Mouse (Mus musculus): ENCODE measurements at regions not wholly inside any gene's neighbourhood (a gene's known extent, or its start where the extent isn't known, plus 50 kb on each side); places are given as distances from the start of the nearest gene placed in this dataset.

- DNase-seq (ENCODE audit: low spot score in 2 of 2), result no peak
Measured at GRCm38 (mm10) chr14:105717821-105718220, 178.8 kb downstream of the Spry2 start.

DNA sequence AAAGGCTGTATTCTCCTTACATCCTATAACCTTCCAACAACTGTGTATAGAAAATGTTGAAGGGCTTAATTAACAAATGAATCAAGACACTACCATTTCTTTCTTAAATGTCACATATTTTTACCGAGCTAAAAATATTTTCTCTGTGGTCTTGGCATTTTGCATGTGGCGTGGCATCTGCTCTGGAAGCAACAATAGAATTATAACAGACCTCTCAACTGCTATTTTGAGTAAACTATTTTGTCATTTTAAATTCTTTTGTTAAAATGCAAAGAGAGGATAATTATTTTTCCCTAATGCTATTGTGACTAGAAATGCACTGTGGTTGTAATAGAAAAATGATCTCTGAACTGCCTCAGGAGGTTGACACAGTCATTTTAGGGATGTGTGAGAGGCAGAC is 187.9 kb downstream of the Spry2 start:
- no peak for DNase-seq (ENCODE audit: low spot score in 2 of 2)

- DNase-seq (ENCODE audit: low spot score in 2 of 2), result no peak
Measured at GRCm38 (mm10) chr14:105706756-105707155, 189.9 kb downstream of the Spry2 start.

DNA sequence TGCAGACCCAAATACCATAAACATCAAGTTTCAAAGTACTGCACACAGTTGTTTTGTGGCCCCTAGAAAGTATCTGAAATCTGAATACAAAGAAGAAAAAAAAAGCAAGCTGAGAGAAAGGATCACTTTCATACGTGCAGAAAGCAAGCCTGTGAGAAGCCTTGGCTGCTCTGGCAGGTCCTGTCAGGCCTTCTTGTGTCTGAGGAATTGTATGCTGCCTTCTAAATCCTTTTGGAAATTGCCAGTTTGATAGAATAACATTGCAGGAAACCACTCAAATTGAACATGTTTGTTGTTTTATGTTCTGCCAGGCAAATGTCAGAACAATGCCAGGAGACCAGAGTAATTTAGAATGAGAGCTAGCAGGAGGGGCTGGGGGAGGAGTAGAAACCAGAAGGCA is 198.0 kb downstream of the Spry2 start:
- DNase-seq (ENCODE audit: low spot score in 2 of 2), result no peak

DNA sequence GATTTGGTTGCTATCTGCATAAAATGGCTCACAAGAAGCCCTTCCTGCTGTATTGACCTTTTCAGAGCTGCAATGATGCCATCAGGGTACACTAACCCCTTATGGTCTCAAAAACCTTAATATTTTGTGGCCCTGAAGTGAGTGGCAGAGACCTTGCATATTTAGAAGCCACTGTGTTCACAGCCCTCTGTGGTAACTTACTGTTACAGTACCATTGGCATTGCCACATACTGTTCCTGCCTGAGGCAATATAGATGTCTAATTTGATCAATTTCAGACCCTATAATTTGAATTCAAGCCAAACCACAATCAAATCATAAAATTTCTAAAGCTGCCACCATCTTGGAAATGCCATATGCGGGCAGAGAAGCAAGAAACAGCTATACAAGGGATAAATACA is 198.5 kb downstream of the Spry2 start:
- no peak for DNase-seq (ENCODE audit: low spot score in 2 of 2)

DNA sequence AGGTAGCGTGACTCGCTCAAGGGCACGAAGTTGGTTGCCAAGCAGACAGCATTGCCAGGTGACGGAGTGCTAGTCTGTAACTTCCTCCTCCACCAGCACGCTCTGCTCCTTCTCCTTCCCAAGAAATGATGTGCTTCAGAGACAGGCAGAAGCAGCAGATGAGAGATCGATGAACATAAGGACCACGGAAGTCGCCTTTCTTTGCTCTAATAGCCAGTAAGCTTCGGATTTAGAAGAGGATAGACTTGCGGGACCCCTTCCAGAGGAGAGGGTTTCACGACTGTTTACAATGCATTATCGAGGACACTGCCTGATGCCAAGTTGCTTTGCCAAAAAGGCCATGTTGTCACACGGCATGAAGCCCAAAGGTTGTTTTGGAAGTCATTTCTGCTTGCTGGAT is 199.2 kb downstream of the Spry2 start:
- DNase-seq (ENCODE audit: low spot score in 2 of 2), result no peak

DNA sequence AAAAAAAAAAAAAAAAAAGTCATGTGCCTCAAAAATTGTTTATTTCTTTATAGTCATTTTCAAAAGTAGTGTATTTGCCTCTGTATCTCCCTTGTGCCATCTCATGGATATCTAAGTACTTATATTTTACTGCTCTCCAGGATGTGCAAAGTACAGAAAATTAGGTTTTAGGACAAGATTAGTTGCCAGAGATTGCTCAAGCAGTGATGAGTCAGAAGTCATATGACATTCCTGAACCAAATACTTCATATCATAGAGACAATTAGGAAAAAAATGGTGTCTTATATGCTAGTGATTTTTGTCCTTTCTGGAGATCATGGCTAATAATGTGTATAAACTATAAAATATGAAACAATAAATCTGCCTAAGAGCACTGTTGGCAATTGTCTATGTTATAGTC is 201.7 kb downstream of the Spry2 start:
- DNase-seq (ENCODE audit: low spot score in 2 of 2), result no peak

GRCm38 (mm10) chr14:105693713-105694112 is 202.9 kb downstream of the Spry2 start:
- DNase-seq (ENCODE audit: low spot score in 2 of 2), result no peak

- DNase-seq (ENCODE audit: low spot score in 2 of 2), result no peak
Measured at GRCm38 (mm10) chr14:105684826-105685465, 211.7 kb downstream of the Spry2 start.

DNA sequence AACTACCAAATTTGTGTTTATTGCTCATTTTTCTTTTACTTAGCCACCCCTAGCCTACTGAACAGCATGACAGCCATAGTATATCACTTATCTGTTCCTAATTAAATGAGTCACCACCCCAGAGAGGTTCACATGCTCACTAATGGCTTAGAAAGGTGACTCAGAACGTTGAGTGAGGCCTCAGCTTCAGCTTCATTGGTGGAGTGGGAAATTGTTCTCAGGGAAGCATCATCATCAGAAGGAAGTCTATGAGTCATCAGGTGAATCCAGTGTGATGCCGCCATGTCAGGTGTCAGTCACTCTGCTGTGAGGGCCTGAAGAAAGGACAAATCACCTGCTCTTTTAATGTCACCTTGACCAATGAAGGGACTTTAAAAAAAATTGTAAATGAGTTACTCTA is 212.3 kb downstream of the Spry2 start:
- no peak for DNase-seq (ENCODE audit: low spot score in 2 of 2)

GRCm38 (mm10) chr14:105676646-105676930 is 220.0 kb downstream of the Spry2 start:
- no peak for DNase-seq (ENCODE audit: low spot score in 2 of 2)

DNA sequence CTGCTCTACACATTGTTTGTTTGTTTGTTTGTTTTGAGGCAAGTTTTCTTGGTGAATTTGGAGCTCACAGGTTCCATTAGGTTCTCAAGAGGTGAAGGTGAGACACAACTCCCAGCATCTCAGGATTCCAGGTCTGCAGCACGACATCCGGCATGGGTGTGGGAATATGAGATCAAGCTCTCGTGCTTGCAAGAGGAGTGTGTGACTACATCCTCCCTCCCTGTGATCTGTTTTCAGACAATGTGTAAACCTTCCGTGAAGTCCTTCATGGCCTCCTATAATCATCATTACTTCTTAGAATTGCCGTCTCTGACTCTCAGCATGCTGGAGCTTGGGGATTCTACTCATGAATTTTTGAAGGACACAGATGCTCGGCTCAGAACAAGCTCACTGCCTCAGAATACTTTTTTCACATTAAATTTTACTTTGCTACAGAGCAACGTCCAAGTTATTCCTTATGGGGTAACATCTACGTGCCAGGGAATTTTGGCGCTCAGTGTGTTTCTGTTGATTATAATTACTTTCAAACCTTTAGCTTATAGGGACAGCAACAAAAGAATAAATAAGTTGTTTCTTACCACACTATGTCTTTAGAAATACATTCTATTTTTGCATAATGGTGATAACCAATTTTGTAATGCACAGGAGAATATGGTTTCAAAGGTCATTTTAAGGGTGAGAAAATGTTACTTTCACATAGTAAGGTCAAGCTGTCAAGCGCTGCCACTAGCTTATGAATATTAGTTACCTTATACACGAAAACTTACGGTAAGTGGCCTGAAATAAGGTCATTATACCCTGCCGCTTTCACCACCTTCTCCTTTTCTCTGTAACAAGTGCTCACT is 220.6 kb downstream of the Spry2 start:
- no peak for DNase-seq (ENCODE audit: low spot score in 2 of 2)

DNA sequence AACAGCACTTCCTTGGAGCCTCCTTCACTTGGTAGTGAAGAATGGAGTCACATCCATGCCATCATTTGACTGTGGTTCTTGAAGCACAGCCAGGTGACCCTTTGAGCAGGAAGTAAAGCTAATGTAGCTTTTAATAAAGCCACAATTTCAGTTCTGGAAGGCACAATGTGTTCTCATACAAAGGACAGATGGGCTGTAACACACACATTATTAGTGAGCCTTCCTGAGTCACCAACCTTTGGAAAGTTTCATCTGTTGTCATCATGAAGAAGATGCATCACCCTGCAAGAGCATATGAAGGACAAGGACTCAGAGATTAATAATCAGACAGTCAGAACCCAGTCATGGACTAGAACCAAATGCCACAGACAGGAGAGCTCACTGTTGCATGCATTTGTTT is 221.6 kb downstream of the Spry2 start:
- DNase-seq (ENCODE audit: low spot score in 2 of 2), result no peak

DNA sequence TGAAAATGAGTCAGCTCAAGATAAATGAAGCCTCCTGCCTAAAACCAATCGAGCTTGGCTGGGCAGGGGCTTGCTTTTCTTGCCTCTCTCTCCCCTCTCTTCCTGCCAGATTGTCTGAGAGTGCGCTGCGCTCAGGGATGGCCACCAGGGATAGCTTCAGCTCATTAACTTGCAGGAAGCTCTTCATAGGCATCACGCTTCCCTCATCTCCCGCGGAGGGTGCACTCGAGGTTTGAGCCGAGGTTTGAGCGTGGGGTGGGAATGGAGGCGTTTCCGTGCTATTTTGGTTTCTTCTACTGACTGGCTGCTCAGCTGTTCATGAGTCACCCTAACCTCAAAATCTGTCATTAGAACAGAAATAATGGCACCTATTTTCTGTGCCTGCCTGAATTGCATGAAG is 227.7 kb downstream of the Spry2 start:
- no peak for DNase-seq (ENCODE audit: low spot score in 2 of 2)

- DNase-seq (ENCODE audit: low spot score in 2 of 2), result no peak
Measured at GRCm38 (mm10) chr14:105664671-105665198, 231.9 kb downstream of the Spry2 start.

DNA sequence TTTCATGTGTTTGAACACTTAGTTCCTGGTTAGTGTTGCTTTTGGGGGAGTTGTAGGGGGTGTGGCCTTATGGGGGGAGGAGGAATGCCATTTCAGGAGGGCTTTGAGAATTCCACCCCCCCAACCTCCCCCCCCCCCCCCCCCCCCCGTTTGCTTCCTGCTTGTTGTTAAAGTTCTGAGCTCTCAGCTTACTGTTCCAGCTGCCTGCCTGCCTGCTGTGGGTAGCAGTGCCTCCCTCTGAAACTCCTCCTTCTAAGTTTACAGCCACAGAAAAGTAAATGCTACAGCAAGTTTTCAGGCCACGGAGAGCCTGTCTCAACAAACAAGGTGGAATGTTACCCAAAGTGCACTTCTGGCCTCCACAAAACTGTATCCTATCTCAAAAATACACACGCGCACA is 233.1 kb downstream of the Spry2 start:
- no peak for DNase-seq (ENCODE audit: low spot score in 2 of 2)

DNA sequence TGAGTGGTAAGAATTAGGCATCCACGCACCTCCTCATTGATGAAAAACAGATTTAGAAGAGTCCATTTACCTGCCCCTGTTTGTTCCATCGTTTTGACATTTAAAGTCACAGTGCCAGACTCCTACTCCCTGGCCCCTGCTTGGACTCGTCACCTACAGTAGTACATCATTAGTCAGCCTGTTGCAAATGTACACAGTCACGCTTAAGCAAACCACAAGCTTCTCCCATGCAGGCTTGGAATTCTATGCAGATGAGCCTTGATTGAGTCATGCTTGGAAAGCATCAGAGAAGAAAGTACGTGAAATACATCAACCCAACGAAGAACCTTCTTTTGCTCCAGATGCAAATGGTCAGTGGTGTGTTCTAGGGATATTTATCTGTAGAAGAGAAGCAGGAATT is 233.8 kb downstream of the Spry2 start:
- no peak for DNase-seq (ENCODE audit: low spot score in 2 of 2)

GRCm38 (mm10) chr14:105658316-105658715 is 238.3 kb downstream of the Spry2 start:
- DNase-seq (ENCODE audit: low spot score in 2 of 2), result no peak

DNA sequence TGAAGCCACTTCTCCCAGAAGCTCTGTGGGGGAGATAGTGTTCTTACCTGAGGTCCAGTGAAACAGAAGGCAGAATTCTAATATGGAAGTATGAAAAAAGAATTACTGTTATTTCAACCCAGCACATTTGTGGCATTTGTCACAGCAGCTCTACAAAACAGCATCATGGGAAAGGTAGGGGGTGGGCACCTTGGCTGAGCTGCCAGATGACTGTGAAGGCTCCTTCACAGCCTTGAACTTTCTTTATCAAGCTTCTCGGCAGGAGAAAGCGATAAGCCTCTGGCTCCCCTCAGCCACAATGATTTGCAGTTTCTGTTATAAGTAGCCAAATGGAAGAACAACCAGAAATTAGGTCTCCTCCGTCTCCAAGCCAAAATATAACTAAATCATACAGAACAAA is 249.5 kb downstream of the Spry2 start:
- DNase-seq (ENCODE audit: low spot score in 2 of 2), result no peak

GRCm38 (mm10) chr14:105644428-105644827 is 252.2 kb downstream of the Spry2 start:
- no peak for DNase-seq (ENCODE audit: low spot score in 2 of 2)

DNA sequence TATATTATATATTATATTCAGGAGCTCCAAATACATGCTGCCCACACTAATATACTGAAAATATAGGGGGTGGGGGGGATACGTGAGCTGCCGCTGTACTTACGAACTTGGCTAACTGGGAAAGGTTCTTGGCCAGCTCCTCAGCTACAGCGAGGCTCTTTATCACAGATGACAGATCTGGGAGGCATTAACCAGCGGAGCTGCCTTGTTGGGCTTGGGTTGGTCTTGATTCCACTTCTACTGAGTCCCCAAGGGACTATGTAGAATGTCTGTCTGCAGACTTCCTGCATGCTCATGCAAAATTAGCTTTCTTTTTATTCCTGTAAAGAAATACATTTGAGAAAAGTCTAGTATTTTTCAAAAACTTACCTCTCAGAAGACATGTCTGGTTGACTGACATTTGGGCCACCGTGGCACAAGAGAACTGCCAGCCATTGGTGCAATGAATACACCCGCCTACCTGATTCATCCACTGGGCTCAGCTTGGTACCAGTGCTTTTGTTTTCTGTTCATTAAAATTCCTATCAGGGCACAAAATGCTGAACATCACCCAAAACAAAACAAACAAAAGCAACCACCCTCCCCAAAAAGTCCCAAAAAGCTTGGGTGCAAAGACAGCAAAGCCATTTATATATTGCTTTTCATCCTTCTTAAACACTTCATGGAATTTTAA is 253.2 kb downstream of the Spry2 start:
- DNase-seq (ENCODE audit: low spot score in 2 of 2), result no peak

DNA sequence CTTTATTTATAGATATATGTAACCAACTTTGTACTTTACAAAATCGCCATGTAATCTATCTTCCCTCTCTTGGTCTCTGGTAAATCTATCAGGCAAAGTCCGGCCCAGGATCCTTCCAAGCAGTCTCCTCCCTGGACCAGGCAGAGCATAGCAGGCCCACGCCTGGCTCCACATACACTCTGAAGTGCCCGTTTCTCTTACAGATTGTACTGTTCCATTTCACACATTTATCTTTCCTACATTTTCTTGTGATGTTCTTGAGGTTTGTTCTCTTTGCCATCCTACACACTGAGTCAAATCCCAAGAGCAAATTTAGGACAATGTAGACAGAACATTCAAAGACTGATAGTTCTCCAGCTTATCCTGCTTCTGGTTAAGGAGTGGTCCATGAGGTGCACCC is 264.3 kb downstream of the Spry2 start:
- DNase-seq (ENCODE audit: low spot score in 2 of 2), result no peak

GRCm38 (mm10) chr14:105631681-105632031 is 265.0 kb downstream of the Spry2 start:
- no peak for DNase-seq (ENCODE audit: low spot score in 2 of 2)

All from spleen, postnatal 10 days (tissue).